Mouse (Mus musculus) liver, postnatal 0 days (tissue): ENCODE data around the gene Dydc2. TPM values are rescaled to one million over a fixed set of nuclear protein-coding genes. Genes with fewer than 3 reads are reported as not detected.
A peak's percentile ranks its signal among the peaks of the same experiment; 100 is the strongest.

Source experiments
- ATAC-seq: fragments of 200-750 bp; cut with Nextera tagmentation; 2 replicates; pipeline ENCODE4 v1.8.0; 2017; ENCODE audit warnings: mild to moderate bottlenecking, moderate library complexity
- DNase-seq: peaks from one replicate; pipeline ENCODE4 v3.0.0-alpha.2; 2016
- H3K27ac ChIP-seq: fragments of 300-500 bp; sonication (generic); 2 replicates; pipeline ENCODE4 v1.5.1; 2014; ENCODE audit warnings: antibody characterized with exemption, moderate library complexity, mild to moderate bottlenecking, low read depth
- H3K27me3 ChIP-seq: fragments of 300-500 bp; sonication (generic); 2 replicates; pipeline ENCODE4 v1.6.1; 2014; ENCODE audit warnings: low read length, control low read depth, mixed read lengths; ENCODE audit not compliant: insufficient read depth
- H3K36me3 ChIP-seq: fragments of 300-500 bp; sonication (generic); replicated peaks from 2 replicates; pipeline ENCODE4 v1.6.1; 2014; ENCODE audit warnings: mild to moderate bottlenecking, control low read depth, low read length, moderate library complexity, mixed read lengths; ENCODE audit not compliant: insufficient read depth
- H3K4me1 ChIP-seq: fragments of 300-500 bp; sonication (generic); 2 replicates; pipeline ENCODE4 v1.6.1; 2014; ENCODE audit warnings: antibody characterized with exemption, mild to moderate bottlenecking, control low read depth; ENCODE audit not compliant: insufficient read depth
- H3K4me2 ChIP-seq: fragments of 300-500 bp; sonication (generic); 2 replicates; pipeline ENCODE4 v1.6.1; 2014; ENCODE audit warnings: low read depth, mild to moderate bottlenecking, low read length, moderate library complexity, mixed read lengths
- H3K4me3 ChIP-seq: fragments of 300-500 bp; sonication (generic); 2 replicates; pipeline ENCODE4 v1.5.1; 2014; ENCODE audit warnings: low read depth, low read length
- H3K9ac ChIP-seq: fragments of 300-500 bp; sonication (generic); replicated peaks from 2 replicates; pipeline ENCODE4 v1.6.1; 2014; ENCODE audit warnings: mild to moderate bottlenecking, moderate library complexity
- H3K9me3 ChIP-seq: fragments of 300-500 bp; sonication (generic); 2 replicates; pipeline ENCODE4 v1.6.1; 2016; ENCODE audit warnings: mild to moderate bottlenecking, control low read depth, low read length, mixed read lengths
- CTCF ChIP-seq: sonication (generic); IDR thresholded peaks from 2 replicates; pipeline ENCODE4 v1.5.1; 2016; ENCODE audit warnings: antibody characterized with exemption, low read depth
- EP300 ChIP-seq: IDR thresholded peaks from 2 replicates; pipeline ENCODE4 v1.6.1; 2016; ENCODE audit warnings: antibody characterized with exemption, low read depth, mild to moderate bottlenecking
- WGBS: fragments of 180-500 bp; shearing (Covaris S2); extraction: QIAGEN DNeasy Blood & Tissue Kit; methylation state at CpG from one replicate; pipeline ENCODE4 v1.1.7; 2014; ENCODE audit not compliant: insufficient replicate concordance; 5-methylcytosine and 5-hydroxymethylcytosine counted together
- polyA plus RNA-seq: library from polyadenylated mRNA; unstranded; fragments of >200 nt; fragmentation: Nextera tagmentation; extraction: Ambion mirVana; gene quantifications from 2 replicates; pipeline ENCODE4 v1.2.1, GENCODE M21; 2015

Gene Dydc2
- polyA plus RNA-seq, 1 experiment from 2014 or later = not detected

DNA sequence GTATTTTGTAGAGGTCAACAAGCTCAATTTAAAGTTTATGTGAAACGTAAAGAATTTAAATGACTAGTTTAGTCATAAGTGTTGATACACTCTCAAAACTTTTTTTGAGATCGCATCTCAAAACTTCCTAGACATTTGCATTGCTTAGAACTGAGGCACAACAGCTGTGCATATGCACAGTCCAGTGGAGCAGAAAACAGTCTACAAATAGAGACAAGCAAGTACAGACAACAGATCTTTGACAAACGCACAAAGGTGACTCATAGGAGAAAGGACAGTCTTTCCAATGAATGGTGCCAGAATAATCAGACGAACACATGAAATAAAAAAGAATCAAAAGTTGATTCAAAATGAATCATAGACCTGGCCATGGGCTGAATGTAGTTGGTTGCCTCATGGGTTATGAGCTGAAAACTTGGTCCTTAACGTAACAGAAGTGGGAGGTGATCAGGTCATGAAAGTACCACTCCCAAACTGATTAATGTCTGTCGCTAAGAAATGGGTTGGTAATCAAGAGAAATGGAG, 38.0 kb downstream of the Dydc2 start:
- Histone ChIP-seq H3K27ac (no peak overlapping the region), H3K9ac (no peak overlapping the region), H3K4me2 (no peak overlapping the region), H3K4me3 (no peak overlapping the region), H3K27me3 (no peaks in the 10 kb centered on the region), H3K36me3 (no peaks in the 10 kb centered on the region), H3K9me3 (no peaks in the 10 kb centered on the region), H3K4me1 (peaks cover 11% of the 10 kb centered on the region)
- DNase-seq (no peak), ATAC-seq (no peak)
- TF ChIP-seq EP300 = no peak
- no peak for TF ChIP-seq CTCF
- whole genome bisulfite sequencing = 87% methylated on average over 6 of the region's 6 CpGs

DNA sequence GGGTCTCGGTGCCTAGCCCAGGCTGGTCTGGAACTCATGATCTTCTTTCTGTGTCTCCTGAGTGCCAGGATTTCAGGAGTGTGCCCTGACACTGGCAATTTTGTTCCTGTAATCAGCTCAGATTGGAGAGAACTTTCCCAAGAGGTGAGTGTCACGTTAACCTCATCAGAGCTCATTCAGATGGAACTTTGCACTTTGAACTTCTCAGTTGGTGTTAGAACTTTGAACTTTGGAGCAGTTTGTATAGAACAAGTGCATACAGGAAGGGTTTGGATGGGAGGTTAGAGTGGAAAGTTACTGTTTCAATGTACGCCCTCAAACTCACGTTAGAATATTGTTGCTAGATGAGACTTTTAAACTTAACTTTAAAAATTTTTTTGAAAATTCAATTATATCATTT, 39.7 kb downstream of the Dydc2 start:
- WGBS = 65% methylated on average over 4 of the region's 4 CpGs
- ATAC-seq = peak; percentile 85

GRCm38 (mm10) chr14:41025594-41026284, 43.3 kb downstream of the Dydc2 start:
- peak; percentile 61 for ATAC-seq
- H3K27ac ChIP-seq = no peak overlapping the region
- H3K4me3 ChIP-seq = no peak overlapping the region
- no peak for DNase-seq
- H3K36me3 ChIP-seq = no peaks in the 10 kb centered on the region
- peaks cover 15% of the 10 kb centered on the region for H3K4me1 ChIP-seq
- H3K9ac ChIP-seq = peak overlapping the region; percentile 18; the same call in 1 of the 2 replicates
- no peaks in the 10 kb centered on the region for H3K9me3 ChIP-seq
- WGBS = 47% methylated on average over 7 of the region's 7 CpGs
- no peaks in the 10 kb centered on the region for H3K27me3 ChIP-seq
- peak; percentile 92 for TF ChIP-seq EP300
- no peak for TF ChIP-seq CTCF
- peak overlapping the region; percentile 15; the same call in 1 of the 2 replicates for H3K4me2 ChIP-seq

More for the DNA sequence above, 39.7 kb downstream of the Dydc2 start:
- TF ChIP-seq CTCF (no peak), EP300 (0 out of 2 replicates have a peak, but pooled peaks have one; percentile 8)
- no peaks in the 10 kb centered on the region for H3K36me3 ChIP-seq
- no peaks in the 10 kb centered on the region for H3K9me3 ChIP-seq
- H3K27ac ChIP-seq = no peak overlapping the region
- H3K4me2 ChIP-seq = no peak overlapping the region
- H3K4me1 ChIP-seq = peaks cover 20% of the 10 kb centered on the region
- H3K4me3 ChIP-seq = no peak overlapping the region
- H3K9ac ChIP-seq = no peak overlapping the region
- DNase-seq = no peak
- H3K27me3 ChIP-seq = no peaks in the 10 kb centered on the region

DNA sequence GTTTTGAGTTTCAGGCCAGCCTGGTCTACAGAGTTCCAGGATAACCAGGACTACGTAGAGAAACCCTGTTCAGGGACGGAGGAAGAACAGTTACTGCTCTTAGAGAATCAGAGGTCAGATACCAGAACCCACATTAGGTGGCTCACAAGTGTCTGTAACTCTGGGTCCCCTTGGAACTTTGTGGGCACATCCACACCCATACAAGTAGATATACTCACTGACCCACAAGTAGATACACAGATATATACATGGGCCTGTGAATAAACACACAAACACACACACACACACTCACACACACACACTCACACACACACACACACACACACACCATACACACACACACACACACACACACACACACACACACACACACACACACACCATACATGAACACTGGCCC, 43.9 kb downstream of the Dydc2 start:
- Histone ChIP-seq H3K4me3 (no peak overlapping the region), H3K4me1 (peaks cover 15% of the 10 kb centered on the region), H3K27ac (no peak overlapping the region), H3K27me3 (no peaks in the 10 kb centered on the region), H3K9ac (no peak overlapping the region), H3K36me3 (no peaks in the 10 kb centered on the region), H3K9me3 (no peaks in the 10 kb centered on the region), H3K4me2 (no peak overlapping the region)
- TF ChIP-seq CTCF = no peak
- TF ChIP-seq EP300 = no peak
- ATAC-seq (no peak), DNase-seq (no peak)
- WGBS = 77% methylated on average over 2 of the region's 2 CpGs

GRCm38 (mm10) chr14:41021246-41021645, 47.8 kb downstream of the Dydc2 start:
- no peaks in the 10 kb centered on the region for H3K27me3 ChIP-seq
- TF ChIP-seq CTCF = no peak
- no peak for TF ChIP-seq EP300
- ATAC-seq (no peak), DNase-seq (no peak)
- no peak overlapping the region for H3K9ac ChIP-seq
- no peak overlapping the region for H3K4me2 ChIP-seq
- H3K4me1 ChIP-seq = peaks cover 25% of the 10 kb centered on the region
- 81% methylated on average over 3 of the region's 3 CpGs for WGBS
- no peaks in the 10 kb centered on the region for H3K9me3 ChIP-seq
- no peaks in the 10 kb centered on the region for H3K36me3 ChIP-seq
- H3K27ac ChIP-seq = no peak overlapping the region
- H3K4me3 ChIP-seq = no peak overlapping the region

DNA sequence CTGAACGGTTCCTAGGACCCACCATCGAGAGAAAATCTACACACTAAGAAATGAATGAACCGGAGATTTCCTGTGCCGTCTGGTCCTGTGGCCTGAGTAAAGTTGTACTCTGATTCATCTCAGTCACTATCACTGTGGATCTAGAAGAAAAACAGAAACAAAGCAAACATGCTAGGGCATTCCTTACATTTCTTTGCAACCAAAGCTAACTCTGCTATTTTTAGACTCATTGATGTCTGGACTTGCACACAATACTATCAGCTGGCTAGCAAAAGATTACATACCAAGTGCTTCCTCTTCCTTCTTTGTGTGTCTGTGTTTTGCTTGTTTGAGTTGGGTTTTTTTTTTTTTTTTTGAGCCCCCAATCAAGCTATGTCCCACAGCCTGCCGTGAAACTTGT, 51.5 kb downstream of the Dydc2 start:
- Histone ChIP-seq H3K9ac (no peak overlapping the region), H3K4me3 (no peak overlapping the region), H3K4me1 (peaks cover 32% of the 10 kb centered on the region), H3K27ac (no peak overlapping the region), H3K9me3 (no peaks in the 10 kb centered on the region), H3K4me2 (peak overlapping the region; percentile 38), H3K36me3 (no peaks in the 10 kb centered on the region), H3K27me3 (no peaks in the 10 kb centered on the region)
- ATAC-seq (no peak), DNase-seq (no peak)
- no peak for TF ChIP-seq EP300
- no peak for TF ChIP-seq CTCF
- WGBS = 13% methylated on average over 5 of the region's 5 CpGs
